Mouse (Mus musculus) megakaryocyte, embryonic 14.5 days (primary cell): ENCODE data around the gene Zbtb38.

ENCODE experiments used
- FLI1 ChIP-seq: IDR thresholded peaks from 2 replicates; pipeline ENCODE4 v1.6.1; 2012; ENCODE audit warnings: low read length, inconsistent platforms, mixed read lengths
- GATA1 ChIP-seq: IDR thresholded peaks from 3 replicates; pipeline ENCODE4 v1.6.1; 2012; ENCODE audit warnings: mixed read lengths, low read length, inconsistent platforms, borderline replicate concordance

DNA sequence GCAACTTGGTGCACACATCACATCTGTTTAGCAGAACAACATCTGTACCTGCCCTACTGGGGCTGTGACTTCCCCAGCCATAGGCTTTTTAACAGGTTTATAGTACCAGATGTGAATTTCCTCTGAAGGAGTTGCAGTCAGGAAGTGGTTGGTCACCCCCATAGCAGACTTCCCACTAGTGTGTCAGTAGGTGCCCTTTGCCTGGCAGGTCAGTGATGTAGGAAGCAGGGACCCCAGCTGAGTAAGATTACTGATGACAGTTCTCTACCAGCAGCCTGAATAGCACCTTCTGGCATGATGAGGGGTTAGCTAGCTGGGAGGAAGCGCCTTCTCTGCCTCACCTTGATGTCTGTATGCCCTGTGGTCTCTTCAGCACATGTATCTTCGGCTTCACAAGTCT lies 118.9 kb downstream of the Zbtb38 start:
- TF ChIP-seq GATA1 (no peak), FLI1 (no peak)
